Mouse (Mus musculus): ENCODE results near the gene Tmem132a. TPM values are rescaled to one million over a fixed set of nuclear protein-coding genes. Genes with fewer than 3 reads are reported as not detected.

Gene Tmem132a
- polyA plus RNA-seq, 1 experiment from 2014 or later = 88.6 TPM

- Histone ChIP-seq H3K27ac (ENCODE audit: low read length) (peak overlapping the region; percentile 52; the same call in 1 of the 2 replicates), H3K4me1 (ENCODE audit: insufficient read depth, low read length) (peaks cover 11% of the 10 kb centered on the region; the same call in 1 of the 2 replicates), H3K9me3 (ENCODE audit: low read length) (no peaks in the 10 kb centered on the region), H3K27me3 (ENCODE audit: insufficient read depth, low read length) (no peaks in the 10 kb centered on the region), H3K4me3 (ENCODE audit: low read length) (peak overlapping the region; percentile 34), H3K36me3 (ENCODE audit: insufficient read depth, low read length) (no peaks in the 10 kb centered on the region), H3K9ac (replicated peaks; ENCODE audit: low read length) (peak overlapping the region; percentile 37; the same call in 1 of the 2 replicates), H3K4me2 (replicated peaks; ENCODE audit: low read depth, low read length) (peak overlapping the region; percentile 53)
- ATAC-seq (ENCODE audit: low FRiP score, low TSS enrichment) = peak; percentile 93
- whole genome bisulfite sequencing = 17% methylated on average over 17 of the region's 17 CpGs
These were observed 51.4 kb downstream of the Tmem132a start for GRCm38 (mm10) chr19:10818217-10818946.

- H3K27me3 ChIP-seq (ENCODE audit: insufficient read depth, low read length) = no peaks in the 10 kb centered on the region
These were observed 53.3 kb downstream of the Tmem132a start for GRCm38 (mm10) chr19:10816462-10816861.

GRCm38 (mm10) chr19:10815871-10816270 lies 53.9 kb downstream of the Tmem132a start:
- Histone ChIP-seq H3K9ac (replicated peaks; ENCODE audit: low read length) (no peak overlapping the region), H3K4me2 (replicated peaks; ENCODE audit: low read depth, low read length) (no peak overlapping the region), H3K4me1 (ENCODE audit: insufficient read depth, low read length) (peaks cover 11% of the 10 kb centered on the region; the same call in 1 of the 2 replicates), H3K27me3 (ENCODE audit: insufficient read depth, low read length) (no peaks in the 10 kb centered on the region), H3K27ac (ENCODE audit: low read length) (no peak overlapping the region), H3K9me3 (ENCODE audit: low read length) (no peaks in the 10 kb centered on the region), H3K36me3 (ENCODE audit: insufficient read depth, low read length) (no peaks in the 10 kb centered on the region), H3K4me3 (ENCODE audit: low read length) (no peak overlapping the region)
- 79% methylated on average over 6 of the region's 6 CpGs for WGBS
- ATAC-seq (ENCODE audit: low FRiP score, low TSS enrichment) = no peak

More at GRCm38 (mm10) chr19:10816462-10816861, 53.3 kb downstream of the Tmem132a start:
- H3K9me3 ChIP-seq (ENCODE audit: low read length) = no peaks in the 10 kb centered on the region
- no peak for ATAC-seq (ENCODE audit: low FRiP score, low TSS enrichment)
- H3K27ac ChIP-seq (ENCODE audit: low read length) = no peak overlapping the region
- WGBS = 70% methylated on average over 2 of the region's 2 CpGs
- peaks cover 11% of the 10 kb centered on the region; the same call in 1 of the 2 replicates for H3K4me1 ChIP-seq (ENCODE audit: insufficient read depth, low read length)
- H3K4me2 ChIP-seq (replicated peaks; ENCODE audit: low read depth, low read length) = no peak overlapping the region
- no peak overlapping the region for H3K4me3 ChIP-seq (ENCODE audit: low read length)
- no peak overlapping the region for H3K9ac ChIP-seq (replicated peaks; ENCODE audit: low read length)
- no peaks in the 10 kb centered on the region for H3K36me3 ChIP-seq (ENCODE audit: insufficient read depth, low read length)

- H3K9ac ChIP-seq (replicated peaks; ENCODE audit: low read length) = no peak overlapping the region
- H3K27me3 ChIP-seq (ENCODE audit: insufficient read depth, low read length) = no peaks in the 10 kb centered on the region
- H3K4me2 ChIP-seq (replicated peaks; ENCODE audit: low read depth, low read length) = no peak overlapping the region
- WGBS = 75% methylated on average over 7 of the region's 7 CpGs
- H3K9me3 ChIP-seq (ENCODE audit: low read length) = no peaks in the 10 kb centered on the region
- H3K27ac ChIP-seq (ENCODE audit: low read length) = no peak overlapping the region
- H3K4me3 ChIP-seq (ENCODE audit: low read length) = no peak overlapping the region
- H3K36me3 ChIP-seq (ENCODE audit: insufficient read depth, low read length) = no peaks in the 10 kb centered on the region
- no peak for ATAC-seq (ENCODE audit: low FRiP score, low TSS enrichment)
- H3K4me1 ChIP-seq (ENCODE audit: insufficient read depth, low read length) = peaks cover 11% of the 10 kb centered on the region; the same call in 1 of the 2 replicates
These were observed 55.8 kb downstream of the Tmem132a start for GRCm38 (mm10) chr19:10813905-10814304.

GRCm38 (mm10) chr19:10813039-10813438 lies 56.7 kb downstream of the Tmem132a start:
- Histone ChIP-seq H3K4me3 (ENCODE audit: low read length) (no peak overlapping the region), H3K9me3 (ENCODE audit: low read length) (no peaks in the 10 kb centered on the region), H3K36me3 (ENCODE audit: insufficient read depth, low read length) (no peaks in the 10 kb centered on the region), H3K4me2 (replicated peaks; ENCODE audit: low read depth, low read length) (no peak overlapping the region), H3K9ac (replicated peaks; ENCODE audit: low read length) (no peak overlapping the region), H3K4me1 (ENCODE audit: insufficient read depth, low read length) (peaks cover 3% of the 10 kb centered on the region; the same call in 1 of the 2 replicates), H3K27ac (ENCODE audit: low read length) (no peak overlapping the region), H3K27me3 (ENCODE audit: insufficient read depth, low read length) (no peaks in the 10 kb centered on the region)
- no peak for ATAC-seq (ENCODE audit: low FRiP score, low TSS enrichment)
- 87% methylated on average over 5 of the region's 5 CpGs for WGBS

- Histone ChIP-seq H3K9me3 (ENCODE audit: low read length) (no peaks in the 10 kb centered on the region), H3K4me1 (ENCODE audit: insufficient read depth, low read length) (no peaks in the 10 kb centered on the region), H3K4me2 (replicated peaks; ENCODE audit: low read depth, low read length) (no peak overlapping the region), H3K27ac (ENCODE audit: low read length) (no peak overlapping the region), H3K9ac (replicated peaks; ENCODE audit: low read length) (no peak overlapping the region), H3K4me3 (ENCODE audit: low read length) (no peak overlapping the region), H3K27me3 (ENCODE audit: insufficient read depth, low read length) (no peaks in the 10 kb centered on the region), H3K36me3 (ENCODE audit: insufficient read depth, low read length) (no peaks in the 10 kb centered on the region)
- no peak for ATAC-seq (ENCODE audit: low FRiP score, low TSS enrichment)
- WGBS = 74% methylated on average over 6 of the region's 6 CpGs
These were observed 58.3 kb downstream of the Tmem132a start for GRCm38 (mm10) chr19:10811471-10811870.

- H3K27ac ChIP-seq (ENCODE audit: low read length) = no peak overlapping the region
- H3K4me3 ChIP-seq (ENCODE audit: low read length) = no peak overlapping the region
- no peaks in the 10 kb centered on the region for H3K36me3 ChIP-seq (ENCODE audit: insufficient read depth, low read length)
- H3K4me1 ChIP-seq (ENCODE audit: insufficient read depth, low read length) = no peaks in the 10 kb centered on the region
- ATAC-seq (ENCODE audit: low FRiP score, low TSS enrichment) = no peak
- H3K4me2 ChIP-seq (replicated peaks; ENCODE audit: low read depth, low read length) = no peak overlapping the region
- WGBS = 63% methylated on average over 4 of the region's 4 CpGs
- H3K9me3 ChIP-seq (ENCODE audit: low read length) = no peaks in the 10 kb centered on the region
- no peaks in the 10 kb centered on the region for H3K27me3 ChIP-seq (ENCODE audit: insufficient read depth, low read length)
- H3K9ac ChIP-seq (replicated peaks; ENCODE audit: low read length) = no peak overlapping the region
These were observed 59.6 kb downstream of the Tmem132a start for GRCm38 (mm10) chr19:10810176-10810492.

GRCm38 (mm10) chr19:10809428-10810175 lies 60.1 kb downstream of the Tmem132a start:
- no peak overlapping the region for H3K4me3 ChIP-seq (ENCODE audit: low read length)
- ATAC-seq (ENCODE audit: low FRiP score, low TSS enrichment) = no peak
- no peaks in the 10 kb centered on the region for H3K4me1 ChIP-seq (ENCODE audit: insufficient read depth, low read length)
- H3K36me3 ChIP-seq (ENCODE audit: insufficient read depth, low read length) = no peaks in the 10 kb centered on the region
- WGBS = 77% methylated on average over 11 of the region's 11 CpGs
- H3K9me3 ChIP-seq (ENCODE audit: low read length) = no peaks in the 10 kb centered on the region
- H3K27me3 ChIP-seq (ENCODE audit: insufficient read depth, low read length) = no peaks in the 10 kb centered on the region
- no peak overlapping the region for H3K9ac ChIP-seq (replicated peaks; ENCODE audit: low read length)
- no peak overlapping the region for H3K4me2 ChIP-seq (replicated peaks; ENCODE audit: low read depth, low read length)
- no peak overlapping the region for H3K27ac ChIP-seq (ENCODE audit: low read length)

- Histone ChIP-seq H3K27ac (ENCODE audit: low read length) (no peak overlapping the region), H3K9ac (replicated peaks; ENCODE audit: low read length) (no peak overlapping the region), H3K4me3 (ENCODE audit: low read length) (no peak overlapping the region), H3K27me3 (ENCODE audit: insufficient read depth, low read length) (no peaks in the 10 kb centered on the region), H3K9me3 (ENCODE audit: low read length) (no peaks in the 10 kb centered on the region), H3K4me1 (ENCODE audit: insufficient read depth, low read length) (no peaks in the 10 kb centered on the region), H3K36me3 (ENCODE audit: insufficient read depth, low read length) (no peaks in the 10 kb centered on the region), H3K4me2 (replicated peaks; ENCODE audit: low read depth, low read length) (no peak overlapping the region)
- ATAC-seq (ENCODE audit: low FRiP score, low TSS enrichment) = no peak
- 89% methylated on average over 12 of the region's 12 CpGs for WGBS
These were observed 61.1 kb downstream of the Tmem132a start for GRCm38 (mm10) chr19:10808524-10809233.

Data from kidney, embryonic 16.5 days (tissue).